Mouse (Mus musculus) bone marrow macrophage, adult 2 months (primary cell): ENCODE measurements at regions not wholly inside any gene's neighbourhood (a gene's known extent, or its start where the extent isn't known, plus 50 kb on each side); places are given as distances from the start of the nearest gene placed in this dataset.
A peak's percentile ranks its signal among the peaks of the same experiment; 100 is the strongest.

ENCODE experiments used
- H3K27ac ChIP-seq: 2 replicates; pipeline ENCODE4 v1.5.1; 2012; ENCODE audit warnings: low read depth, low read length; ENCODE audit not compliant: insufficient read depth
- H3K4me1 ChIP-seq: 2 replicates; pipeline ENCODE4 v1.6.1; 2012; ENCODE audit warnings: low read length; ENCODE audit not compliant: control insufficient read depth, insufficient read depth
- H3K4me3 ChIP-seq: 2 replicates; pipeline ENCODE4 v1.5.1; 2012; ENCODE audit warnings: mild to moderate bottlenecking, low read length, moderate library complexity; ENCODE audit not compliant: insufficient read depth
- CTCF ChIP-seq: IDR thresholded peaks from 2 replicates; pipeline ENCODE4 v1.5.1; 2012; ENCODE audit warnings: low read depth, mild to moderate bottlenecking, low read length, moderate library complexity
- POLR2A ChIP-seq: IDR thresholded peaks from 2 replicates; pipeline ENCODE4 v1.6.1; 2012; ENCODE audit warnings: mild to moderate bottlenecking, low read depth, low read length, borderline replicate concordance

GRCm38 (mm10) chr5:103356500-103356899 is 68.5 kb upstream of the Ptpn13 start:
- Histone ChIP-seq H3K4me3 (no peak overlapping the region), H3K4me1 (no peaks in the 10 kb centered on the region), H3K27ac (no peak overlapping the region)
- TF ChIP-seq CTCF (no peak), POLR2A (no peak)

DNA sequence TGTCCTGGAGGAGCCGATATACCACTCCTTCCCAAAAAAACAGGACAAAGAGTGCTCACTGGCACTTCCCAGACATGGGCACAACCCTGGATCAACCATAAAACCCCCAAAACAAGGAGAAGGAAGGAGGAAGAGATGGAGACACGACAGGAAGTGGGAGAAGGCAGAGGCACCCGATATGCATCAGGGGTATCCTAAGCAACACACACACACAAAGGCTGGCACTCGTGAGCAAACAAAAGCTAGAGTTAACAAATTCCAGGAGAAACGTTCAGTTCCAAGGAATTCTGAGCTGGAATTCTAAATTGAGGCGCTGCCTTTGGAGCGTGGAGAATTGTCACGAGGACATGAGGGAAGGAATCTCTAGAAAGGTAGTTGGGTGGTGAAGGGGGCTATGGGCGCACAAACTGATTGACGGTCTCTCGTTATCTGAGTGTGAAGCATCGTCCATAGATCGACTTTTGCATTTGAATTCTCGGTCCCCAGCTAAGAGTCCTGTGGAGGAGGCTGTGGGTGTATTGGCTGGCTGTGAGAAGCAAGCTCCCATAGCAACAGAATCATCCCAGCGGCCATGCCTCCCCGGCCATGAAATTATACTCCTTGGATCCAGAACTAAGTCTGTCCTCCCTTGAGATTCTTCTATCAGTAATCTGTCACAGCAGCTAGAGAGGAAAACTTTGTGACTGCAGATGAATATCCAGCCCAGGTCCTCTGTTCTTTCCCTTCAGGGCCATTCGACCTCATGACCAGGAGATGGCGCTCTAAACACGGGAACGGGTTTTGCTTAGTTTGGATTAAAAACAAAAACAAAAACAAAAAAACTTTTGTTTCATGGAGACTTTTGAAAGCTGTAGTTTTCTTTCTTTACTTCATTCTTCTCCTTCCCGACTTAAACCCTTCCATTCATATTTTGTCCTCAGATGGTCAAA is 69.4 kb upstream of the Ptpn13 start:
- H3K27ac ChIP-seq, result no peak overlapping the region
- TF ChIP-seq POLR2A, result no peak
- peak; percentile 53; the same call in 1 of the 2 replicates for TF ChIP-seq CTCF
- no peak overlapping the region for H3K4me3 ChIP-seq
- H3K4me1 ChIP-seq, result no peaks in the 10 kb centered on the region

GRCm38 (mm10) chr5:103343869-103344268 is 81.1 kb upstream of the Ptpn13 start:
- H3K4me3 ChIP-seq, result no peak overlapping the region
- H3K27ac ChIP-seq, result no peak overlapping the region
- no peaks in the 10 kb centered on the region for H3K4me1 ChIP-seq
- TF ChIP-seq CTCF (no peak), POLR2A (no peak)

DNA sequence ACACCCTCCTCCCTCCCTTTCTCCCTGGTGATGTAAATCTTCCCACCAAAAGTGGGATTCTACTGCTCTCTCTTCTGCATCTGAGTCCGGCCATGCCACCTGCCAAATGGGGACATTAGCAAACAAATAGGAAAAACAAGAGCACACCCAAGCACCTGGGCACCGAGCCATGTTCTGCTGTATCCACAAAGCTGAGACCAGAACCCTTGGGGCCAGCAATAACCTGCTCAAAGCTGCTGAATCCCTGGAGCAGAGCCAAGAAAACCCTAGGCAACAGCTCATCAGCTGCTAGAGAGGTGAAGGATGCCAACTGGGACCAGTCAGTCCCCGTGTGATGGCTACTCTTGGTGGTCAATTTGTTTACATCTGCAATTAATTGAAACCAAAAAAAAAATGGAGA is 83.5 kb upstream of the Ptpn13 start:
- Histone ChIP-seq H3K4me1 (no peaks in the 10 kb centered on the region), H3K27ac (no peak overlapping the region), H3K4me3 (no peak overlapping the region)
- TF ChIP-seq POLR2A, result no peak
- TF ChIP-seq CTCF, result no peak

DNA sequence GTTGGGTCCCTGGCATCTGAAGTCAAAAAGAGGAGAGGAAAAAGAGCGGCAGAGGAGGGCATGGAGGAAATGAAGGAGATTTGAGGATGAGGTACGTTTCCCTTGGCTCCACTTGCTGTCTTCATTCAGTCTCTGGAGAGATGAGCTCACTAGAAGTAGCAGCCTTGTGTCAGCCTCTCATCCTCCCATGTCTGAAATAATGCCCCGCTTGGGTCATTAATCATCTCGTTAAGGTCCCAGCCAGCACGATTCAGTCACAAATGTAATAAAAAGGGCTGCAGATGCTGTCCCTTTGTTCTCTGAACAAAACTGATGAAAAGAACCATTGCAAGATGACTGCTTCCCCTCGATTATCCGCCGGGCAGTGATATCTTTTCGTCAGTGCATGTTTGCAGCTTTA is 84.4 kb upstream of the Ptpn13 start:
- TF ChIP-seq POLR2A (no peak), CTCF (no peak)
- Histone ChIP-seq H3K4me1 (no peaks in the 10 kb centered on the region), H3K4me3 (no peak overlapping the region), H3K27ac (no peak overlapping the region)

GRCm38 (mm10) chr5:103336689-103337490 is 88.1 kb upstream of the Ptpn13 start:
- no peak for TF ChIP-seq POLR2A
- TF ChIP-seq CTCF, result no peak

GRCm38 (mm10) chr5:103335916-103336688 is 88.9 kb upstream of the Ptpn13 start:
- Histone ChIP-seq H3K4me3 (no peak overlapping the region), H3K4me1 (no peaks in the 10 kb centered on the region), H3K27ac (no peak overlapping the region)
- TF ChIP-seq CTCF, result no peak
- TF ChIP-seq POLR2A, result no peak

More at GRCm38 (mm10) chr5:103336689-103337490, 88.1 kb upstream of the Ptpn13 start:
- no peak overlapping the region for H3K4me3 ChIP-seq
- no peaks in the 10 kb centered on the region for H3K4me1 ChIP-seq
- no peak overlapping the region for H3K27ac ChIP-seq

GRCm38 (mm10) chr5:103326412-103326811 is 98.6 kb upstream of the Ptpn13 start:
- H3K4me3 ChIP-seq, result no peak overlapping the region
- no peak for TF ChIP-seq CTCF
- no peak for TF ChIP-seq POLR2A
- no peaks in the 10 kb centered on the region for H3K4me1 ChIP-seq
- H3K27ac ChIP-seq, result no peak overlapping the region

DNA sequence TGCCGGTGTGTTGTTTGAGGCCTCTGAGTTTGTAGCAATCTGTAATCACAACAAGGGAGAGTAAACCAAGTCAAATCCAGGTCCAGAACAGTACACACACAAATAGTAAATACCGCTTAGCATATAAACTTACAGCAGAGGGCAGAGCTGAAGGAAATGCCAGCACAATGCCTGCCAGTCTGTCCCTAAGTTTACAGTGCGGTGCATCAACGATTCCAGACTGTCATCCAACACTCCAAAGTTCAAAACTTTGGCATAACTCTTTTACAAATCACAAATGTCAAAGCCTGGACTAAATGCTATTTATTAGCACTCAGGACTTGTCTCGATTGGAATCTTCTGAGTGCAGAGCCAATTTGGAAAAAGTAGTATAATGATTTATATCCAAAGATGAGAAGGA is 104.7 kb upstream of the Ptpn13 start:
- no peak for TF ChIP-seq POLR2A
- no peak for TF ChIP-seq CTCF
- Histone ChIP-seq H3K27ac (no peak overlapping the region), H3K4me1 (no peaks in the 10 kb centered on the region), H3K4me3 (no peak overlapping the region)
